Mouse (Mus musculus): ENCODE data around the gene Gpr25. TPM values are rescaled to one million over a fixed set of nuclear protein-coding genes. Genes with fewer than 3 reads are reported as not detected.

Gene Gpr25
- polyA plus RNA-seq (2015; fragmentation: Nextera tagmentation; extraction: Ambion mirVana) = not detected in 2 replicates

- Histone ChIP-seq H3K9ac (peak within 1 kb of the TSS; percentile 50), H3K4me1 (peaks cover 17% of the 10 kb centered on the region), H3K36me3 (no peaks in the 10 kb centered on the region), H3K9me3 (no peaks in the 10 kb centered on the region), H3K27me3 (peaks cover 63% of the 10 kb centered on the region), H3K4me2 (peak within 1 kb of the TSS; percentile 98), H3K4me3 (peak within 1 kb of the TSS; percentile 57), H3K27ac (no peak within 1 kb of the TSS)
- ATAC-seq (ENCODE audit: insufficient number of reproducible peaks, low FRiP score, low TSS enrichment, low read depth) = no peak
- 8% methylated on average over 28 of the region's 28 CpGs for WGBS
Measured at GRCm38 (mm10) chr1:136260635-136261238, at the start of gene Gpr25. Gene Gpr25, minus strand, starts transcription at chr1:136260873.

GRCm38 (mm10) chr1:136309193-136309592 lies 48.5 kb upstream of the Gpr25 start:
- Histone ChIP-seq H3K27ac (no peak overlapping the region), H3K4me3 (no peak overlapping the region), H3K9me3 (no peaks in the 10 kb centered on the region), H3K4me1 (no peaks in the 10 kb centered on the region; the same call in 1 of the 2 replicates), H3K27me3 (no peaks in the 10 kb centered on the region), H3K4me2 (no peak overlapping the region), H3K36me3 (no peaks in the 10 kb centered on the region), H3K9ac (no peak overlapping the region)
- ATAC-seq (ENCODE audit: insufficient number of reproducible peaks, low FRiP score, low TSS enrichment, low read depth) = no peak
- WGBS = 66% methylated on average over 5 of the region's 5 CpGs

DNA sequence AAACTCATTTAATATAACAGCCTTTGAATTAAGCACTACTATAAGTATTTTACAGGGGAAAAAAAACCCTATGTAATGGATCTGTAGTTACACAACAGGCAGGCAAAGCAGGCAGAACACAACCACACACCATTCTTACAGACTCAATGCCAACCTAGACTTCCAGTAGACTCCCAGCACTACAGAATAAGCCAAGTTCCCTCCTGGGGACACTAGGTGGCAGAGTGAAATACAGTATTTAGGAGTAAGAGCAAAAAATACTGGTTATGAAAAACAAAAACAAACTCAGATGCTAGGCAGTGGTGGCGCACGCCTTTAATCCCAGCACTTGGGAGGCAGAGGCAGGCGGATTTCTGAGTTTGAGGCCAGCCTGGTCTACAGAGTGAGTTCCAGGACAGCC lies 45.8 kb upstream of the Gpr25 start:
- no peak overlapping the region for H3K9ac ChIP-seq
- no peaks in the 10 kb centered on the region for H3K27me3 ChIP-seq
- 85% methylated on average over 3 of the region's 3 CpGs for WGBS
- H3K4me3 ChIP-seq = no peak overlapping the region
- no peak overlapping the region for H3K27ac ChIP-seq
- H3K36me3 ChIP-seq = peaks cover 6% of the 10 kb centered on the region; the same call in 1 of the 2 replicates
- H3K9me3 ChIP-seq = no peaks in the 10 kb centered on the region
- no peak overlapping the region for H3K4me2 ChIP-seq
- H3K4me1 ChIP-seq = no peaks in the 10 kb centered on the region
- no peak for ATAC-seq (ENCODE audit: insufficient number of reproducible peaks, low FRiP score, low TSS enrichment, low read depth)

GRCm38 (mm10) chr1:136293961-136294360 lies 33.3 kb upstream of the Gpr25 start:
- H3K27ac ChIP-seq = no peak overlapping the region
- H3K9me3 ChIP-seq = no peaks in the 10 kb centered on the region
- H3K9ac ChIP-seq = no peak overlapping the region
- no peaks in the 10 kb centered on the region for H3K4me1 ChIP-seq
- H3K36me3 ChIP-seq = 0 out of 2 replicates have a peak, but pooled peaks cover 3% of the 10 kb centered on the region
- no peak overlapping the region for H3K4me2 ChIP-seq
- ATAC-seq (ENCODE audit: insufficient number of reproducible peaks, low FRiP score, low TSS enrichment, low read depth) = no peak
- H3K4me3 ChIP-seq = no peak overlapping the region
- no peaks in the 10 kb centered on the region for H3K27me3 ChIP-seq

- ATAC-seq (ENCODE audit: insufficient number of reproducible peaks, low FRiP score, low TSS enrichment, low read depth) = no peak
- no peak overlapping the region for H3K27ac ChIP-seq
- H3K9me3 ChIP-seq = no peaks in the 10 kb centered on the region
- H3K9ac ChIP-seq = no peak overlapping the region
- no peak overlapping the region for H3K4me2 ChIP-seq
- no peaks in the 10 kb centered on the region for H3K4me1 ChIP-seq
- WGBS = 79% methylated on average over 1 of the region's 1 CpGs
- no peak overlapping the region for H3K4me3 ChIP-seq
- H3K36me3 ChIP-seq = peaks cover 14% of the 10 kb centered on the region
- no peaks in the 10 kb centered on the region for H3K27me3 ChIP-seq
Measured at GRCm38 (mm10) chr1:136289803-136290202, 29.1 kb upstream of the Gpr25 start.

- WGBS = 90% methylated on average over 8 of the region's 8 CpGs
Measured at GRCm38 (mm10) chr1:136277366-136277765, 16.7 kb upstream of the Gpr25 start.

GRCm38 (mm10) chr1:136268224-136268623 lies 7.6 kb upstream of the Gpr25 start:
- no peak overlapping the region for H3K4me3 ChIP-seq
- no peak overlapping the region for H3K27ac ChIP-seq
- 83% methylated on average over 7 of the region's 7 CpGs for WGBS
- no peak overlapping the region for H3K4me2 ChIP-seq
- H3K36me3 ChIP-seq = peaks cover 40% of the 10 kb centered on the region
- no peak for ATAC-seq (ENCODE audit: insufficient number of reproducible peaks, low FRiP score, low TSS enrichment, low read depth)
- no peaks in the 10 kb centered on the region for H3K4me1 ChIP-seq
- no peaks in the 10 kb centered on the region for H3K27me3 ChIP-seq
- no peak overlapping the region for H3K9ac ChIP-seq
- H3K9me3 ChIP-seq = no peaks in the 10 kb centered on the region

More at GRCm38 (mm10) chr1:136277366-136277765, 16.7 kb upstream of the Gpr25 start:
- Histone ChIP-seq H3K9ac (no peak overlapping the region), H3K36me3 (peaks cover 83% of the 10 kb centered on the region), H3K4me2 (no peak overlapping the region), H3K27ac (no peak overlapping the region), H3K4me1 (no peaks in the 10 kb centered on the region), H3K27me3 (no peaks in the 10 kb centered on the region), H3K4me3 (no peak overlapping the region), H3K9me3 (no peaks in the 10 kb centered on the region)
- no peak for ATAC-seq (ENCODE audit: insufficient number of reproducible peaks, low FRiP score, low TSS enrichment, low read depth)

DNA sequence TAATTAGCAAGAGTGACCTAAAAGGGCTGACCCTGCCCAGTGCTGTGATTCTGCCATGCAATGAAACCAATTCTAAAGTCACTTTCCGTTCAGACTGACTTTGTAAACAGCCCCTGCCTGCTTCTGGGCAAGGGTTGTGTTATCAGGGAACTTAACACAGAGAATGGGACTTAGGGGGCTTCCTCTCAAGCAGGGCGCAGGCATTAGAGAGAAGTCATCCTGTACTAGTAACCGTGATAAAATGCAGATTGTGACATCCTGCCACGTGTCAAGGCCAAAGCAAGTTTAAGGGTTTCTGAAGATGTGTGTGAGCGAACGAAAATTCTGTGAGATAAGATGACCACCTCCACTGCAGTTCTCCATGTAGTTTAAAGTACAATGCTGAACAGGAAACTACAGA lies 5.5 kb upstream of the Gpr25 start:
- Histone ChIP-seq H3K9me3 (no peaks in the 10 kb centered on the region), H3K4me1 (no peaks in the 10 kb centered on the region), H3K27ac (no peak overlapping the region), H3K27me3 (peaks cover 14% of the 10 kb centered on the region), H3K9ac (no peak overlapping the region), H3K4me3 (no peak overlapping the region), H3K36me3 (peaks cover 19% of the 10 kb centered on the region), H3K4me2 (no peak overlapping the region)
- 55% methylated on average over 6 of the region's 6 CpGs for WGBS
- no peak for ATAC-seq (ENCODE audit: insufficient number of reproducible peaks, low FRiP score, low TSS enrichment, low read depth)

DNA sequence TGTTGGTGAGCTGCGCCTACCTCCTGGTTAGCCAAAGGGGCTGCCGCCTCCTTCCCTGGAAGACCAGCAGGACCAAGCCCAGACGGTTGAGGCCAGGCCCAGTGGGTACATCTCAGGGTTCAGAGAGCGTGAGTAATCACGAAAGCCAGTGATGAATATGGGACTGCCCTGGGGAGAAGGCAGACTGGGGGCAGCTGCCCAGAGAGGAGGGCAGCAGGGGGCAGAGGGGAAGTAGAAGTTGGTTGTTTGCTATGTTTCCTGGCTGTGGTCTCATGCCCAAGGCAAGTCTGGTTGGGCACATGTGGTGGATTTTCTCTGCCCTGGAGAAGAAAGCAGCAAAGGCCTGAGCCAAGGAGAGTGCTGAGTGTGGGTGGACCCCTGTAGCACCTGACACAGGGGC lies 2.7 kb upstream of the Gpr25 start:
- Histone ChIP-seq H3K4me2 (no peak overlapping the region), H3K27ac (no peak overlapping the region), H3K4me3 (no peak overlapping the region), H3K4me1 (peaks cover 17% of the 10 kb centered on the region), H3K27me3 (peaks cover 41% of the 10 kb centered on the region), H3K36me3 (peaks cover 4% of the 10 kb centered on the region), H3K9ac (no peak overlapping the region), H3K9me3 (no peaks in the 10 kb centered on the region)
- WGBS = 79% methylated on average over 5 of the region's 5 CpGs
- no peak for ATAC-seq (ENCODE audit: insufficient number of reproducible peaks, low FRiP score, low TSS enrichment, low read depth)

GRCm38 (mm10) chr1:136259893-136260634 lies 609 bp downstream of the Gpr25 start:
- H3K27me3 ChIP-seq = peaks cover 66% of the 10 kb centered on the region
- peaks cover 17% of the 10 kb centered on the region for H3K4me1 ChIP-seq
- H3K36me3 ChIP-seq = no peaks in the 10 kb centered on the region
- peak overlapping the region; percentile 98 for H3K4me2 ChIP-seq
- peak overlapping the region; percentile 57 for H3K4me3 ChIP-seq
- peak overlapping the region; percentile 50 for H3K9ac ChIP-seq
- peak; percentile 53; the same call in 1 of the 2 replicates for ATAC-seq (ENCODE audit: insufficient number of reproducible peaks, low FRiP score, low TSS enrichment, low read depth)
- no peaks in the 10 kb centered on the region for H3K9me3 ChIP-seq
- H3K27ac ChIP-seq = no peak overlapping the region
- under 1% methylated on average over 90 of the region's 95 CpGs for WGBS

DNA sequence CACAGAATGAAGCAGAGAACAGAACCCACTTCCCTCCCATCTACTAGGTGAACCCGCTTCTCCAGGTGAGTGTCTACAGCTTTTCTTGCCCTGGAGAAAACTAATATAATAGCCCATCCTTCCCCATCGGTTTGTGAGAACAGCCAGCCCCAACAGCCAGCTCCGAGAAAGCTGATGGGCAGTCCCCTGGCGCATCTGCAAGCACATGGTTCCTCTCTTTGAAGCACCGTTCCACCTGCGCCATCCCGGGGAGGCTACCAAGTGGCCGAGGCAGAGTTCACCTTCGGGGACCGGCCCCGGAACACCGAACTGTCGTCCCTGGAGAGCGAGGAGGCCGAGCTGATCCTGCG lies 1.2 kb downstream of the Gpr25 start:
- peak overlapping the region; percentile 50; the same call in 1 of the 2 replicates for H3K9ac ChIP-seq
- peak overlapping the region; percentile 98 for H3K4me2 ChIP-seq
- ATAC-seq (ENCODE audit: insufficient number of reproducible peaks, low FRiP score, low TSS enrichment, low read depth) = no peak
- no peak overlapping the region for H3K27ac ChIP-seq
- peaks cover 17% of the 10 kb centered on the region for H3K4me1 ChIP-seq
- peak overlapping the region; percentile 57 for H3K4me3 ChIP-seq
- H3K9me3 ChIP-seq = no peaks in the 10 kb centered on the region
- H3K36me3 ChIP-seq = no peaks in the 10 kb centered on the region
- 3% methylated on average over 16 of the region's 16 CpGs for WGBS
- H3K27me3 ChIP-seq = peaks cover 66% of the 10 kb centered on the region

DNA sequence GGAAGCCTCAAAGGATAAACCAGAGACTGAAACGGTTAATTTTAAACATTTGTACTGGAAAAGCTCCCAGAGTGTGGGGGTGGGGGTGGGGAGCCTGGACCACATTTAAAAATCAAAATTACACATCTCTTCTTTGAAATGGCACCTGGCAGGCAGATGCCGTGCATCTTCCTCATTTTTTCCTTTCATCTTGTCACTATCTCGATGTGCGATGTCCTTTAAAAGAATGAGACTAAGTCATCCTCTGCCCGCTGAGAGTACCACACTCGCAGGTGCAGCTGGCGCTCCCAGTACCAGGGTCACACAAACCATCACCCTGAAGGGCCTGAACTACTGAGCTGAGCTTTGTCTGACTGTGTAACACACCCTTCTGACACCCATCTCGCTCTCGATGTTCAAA lies 2.2 kb downstream of the Gpr25 start:
- H3K9ac ChIP-seq = no peak overlapping the region
- H3K4me1 ChIP-seq = peaks cover 17% of the 10 kb centered on the region
- WGBS = 62% methylated on average over 9 of the region's 9 CpGs
- H3K4me2 ChIP-seq = no peak overlapping the region
- H3K36me3 ChIP-seq = no peaks in the 10 kb centered on the region
- H3K27me3 ChIP-seq = peaks cover 66% of the 10 kb centered on the region
- H3K27ac ChIP-seq = no peak overlapping the region
- H3K9me3 ChIP-seq = no peaks in the 10 kb centered on the region
- H3K4me3 ChIP-seq = no peak overlapping the region
- ATAC-seq (ENCODE audit: insufficient number of reproducible peaks, low FRiP score, low TSS enrichment, low read depth) = no peak

Measured in limb, embryonic 15.5 days (tissue).